Mouse (Mus musculus) lung, adult 2 months (tissue): ENCODE data around the gene Gm20489.

Experiments
- CTCF ChIP-seq: fragments of 200-500 bp; IDR thresholded peaks from 2 replicates; pipeline ENCODE4 v1.5.1; 2011; ENCODE audit warnings: mild to moderate bottlenecking, low read length, control low read depth; ENCODE audit not compliant: insufficient read depth
- POLR2A ChIP-seq: fragments of 200-500 bp; IDR thresholded peaks from 2 replicates; pipeline ENCODE4 v1.6.1; 2011; ENCODE audit warnings: low read depth, mild to moderate bottlenecking, control low read depth, low read length, borderline replicate concordance; ENCODE audit errors: extremely low read depth

- no peak for TF ChIP-seq CTCF
- no peak for TF ChIP-seq POLR2A
Observed at GRCm38 (mm10) chrX:101299473-101300426, 30.9 kb upstream of the Gm20489 start.
